Mouse (Mus musculus): ENCODE data around the gene Tapbp. TPM values are rescaled to one million over a fixed set of nuclear protein-coding genes. Genes with fewer than 3 reads are reported as not detected.
"Not testable (repeated sequence)": the region's sequence is repeated elsewhere in the genome, so short reads cannot be mapped to it uniquely, and the experiment has no call there.

Gene Tapbp
- total RNA-seq, 2 experiments from 2014 or later: 92.8 to 100 TPM

DNA sequence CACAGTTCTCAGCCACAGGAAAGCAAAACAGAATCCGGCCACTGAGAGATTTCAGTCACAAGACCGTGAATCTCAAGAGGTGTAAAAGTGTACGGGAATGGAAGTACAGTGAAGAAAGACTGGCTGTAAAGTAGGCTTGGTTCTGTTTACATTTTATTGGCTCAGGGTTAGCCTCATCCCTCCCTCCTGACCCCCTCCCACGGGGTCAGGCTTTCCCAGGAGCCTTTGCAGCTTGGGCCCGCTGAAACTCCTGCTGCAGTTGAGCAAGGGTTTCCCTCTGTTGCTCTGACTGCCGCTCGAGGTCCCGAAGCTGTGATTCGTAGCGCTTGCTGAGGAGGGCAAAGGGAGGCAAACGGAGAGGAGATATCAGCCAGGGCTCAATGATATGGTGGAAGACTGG, 23.1 kb downstream of the Tapbp start:
- intact Hi-C loops (cut with DNase I): no loop called here

DNA sequence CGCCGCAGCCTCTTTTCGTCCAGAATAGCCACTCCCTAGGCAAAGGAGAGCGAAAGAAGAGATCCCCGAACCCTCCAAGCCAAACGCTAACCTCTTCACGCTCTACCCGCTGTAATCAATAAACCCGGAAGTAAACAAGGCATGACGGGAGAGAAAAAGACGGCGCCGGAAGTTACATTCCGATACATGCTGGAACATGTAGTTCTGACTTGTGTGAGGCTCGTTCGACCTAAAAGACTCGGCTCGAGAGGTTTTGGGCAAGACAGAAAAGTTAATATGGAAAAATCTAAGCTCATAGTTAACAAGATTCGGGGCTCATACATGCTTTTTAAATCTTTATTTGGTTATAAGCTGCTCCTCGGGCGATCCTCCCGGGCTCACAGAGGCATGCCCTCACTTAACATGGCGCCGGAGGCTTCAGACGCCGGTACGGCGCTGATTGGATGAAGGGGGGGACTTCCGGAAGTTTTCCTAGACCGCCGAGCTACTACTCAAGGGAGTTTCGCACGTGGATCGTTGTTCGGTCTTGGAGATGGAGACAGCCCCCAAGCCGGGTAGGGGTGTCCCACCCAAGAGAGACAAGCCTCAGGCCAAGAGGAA, 24.6 kb downstream of the Tapbp start, which contains the start of the genes Pfdn6 and Wdr46:
Gene Pfdn6 (minus strand): TSS at position 138 of the 600 bp plus-strand sequence.
Gene Wdr46 (plus strand): TSS at position 455 of the 600 bp plus-strand sequence.
- intact Hi-C loops (cut with DNase I): no loop called here
- peak; percentile 86 to 92 for DNase-seq

More for the DNA sequence above, 23.1 kb downstream of the Tapbp start:
- DNase-seq: no peak

DNA sequence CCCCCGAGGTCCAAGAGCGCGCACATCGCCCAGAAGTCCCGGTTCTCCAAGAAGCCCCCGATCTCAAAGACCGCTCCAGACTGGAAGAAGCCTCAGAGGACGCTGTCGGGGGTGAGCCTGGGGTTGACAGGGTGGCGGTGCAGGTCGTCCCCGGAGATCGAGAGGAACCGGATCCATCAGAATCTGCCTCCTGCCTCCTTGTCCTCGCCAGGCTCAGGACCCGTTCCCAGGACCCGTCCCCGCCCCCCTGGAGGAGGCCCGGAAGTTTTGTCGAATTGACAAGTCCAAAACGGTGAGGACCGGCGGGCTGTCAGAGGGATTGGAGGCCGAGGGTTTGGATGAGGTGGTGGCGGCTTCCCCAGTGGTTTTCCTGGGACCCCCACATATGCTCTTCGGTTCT, 25.3 kb downstream of the Tapbp start:
- intact Hi-C loops (cut with DNase I): no loop called here
- no peak for DNase-seq

GRCm38 (mm10) chr17:33941381-33941780, 25.7 kb downstream of the Tapbp start:
- intact Hi-C loops (cut with DNase I): no loop called here
- DNase-seq: no peak

GRCm38 (mm10) chr17:33943454-33943853, 27.8 kb downstream of the Tapbp start:
- intact Hi-C loops (cut with DNase I): no loop called here
- no peak for DNase-seq

- intact Hi-C loops (cut with DNase I): no loop called here
- DNase-seq: no peak
Measured at GRCm38 (mm10) chr17:33947430-33948089, 31.9 kb downstream of the Tapbp start.

DNA sequence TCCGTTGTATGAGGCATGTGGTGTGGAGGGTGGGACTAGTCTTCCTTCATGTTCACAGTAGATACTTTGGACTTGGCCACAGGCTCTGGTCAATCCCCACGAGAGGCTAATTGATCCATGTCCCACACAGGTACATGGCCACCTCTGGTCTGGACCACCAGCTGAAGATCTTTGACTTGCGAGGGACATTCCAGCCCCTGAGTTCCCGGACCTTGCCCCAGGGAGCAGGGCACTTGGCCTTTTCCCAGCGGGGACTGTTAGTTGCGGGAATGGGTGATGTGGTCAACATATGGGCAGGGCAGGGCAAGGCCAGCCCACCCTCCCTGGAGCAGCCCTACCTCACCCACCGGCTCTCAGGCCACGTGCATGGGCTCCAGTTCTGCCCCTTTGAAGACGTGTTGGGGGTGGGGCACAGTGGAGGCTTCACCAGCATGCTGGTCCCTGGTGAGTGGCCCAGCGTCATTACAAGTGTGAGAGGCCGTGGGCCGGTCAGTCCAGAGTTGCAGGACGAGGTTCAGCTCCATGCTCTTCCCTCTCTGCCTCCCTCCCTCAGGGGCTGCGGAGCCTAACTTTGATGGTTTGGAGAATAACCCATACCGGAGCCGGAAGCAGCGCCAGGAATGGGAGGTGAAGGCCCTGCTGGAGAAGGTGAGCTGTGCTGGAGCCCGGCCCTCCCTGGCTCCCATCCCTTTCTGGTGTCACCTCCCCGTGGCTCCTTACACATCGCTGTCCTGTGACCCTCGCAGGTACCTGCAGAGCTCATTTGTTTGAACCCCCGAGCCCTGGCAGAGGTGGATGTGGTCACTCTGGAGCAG, 32.6 kb downstream of the Tapbp start:
- no peak for DNase-seq
- intact Hi-C loops (cut with DNase I): no loop called here

DNA sequence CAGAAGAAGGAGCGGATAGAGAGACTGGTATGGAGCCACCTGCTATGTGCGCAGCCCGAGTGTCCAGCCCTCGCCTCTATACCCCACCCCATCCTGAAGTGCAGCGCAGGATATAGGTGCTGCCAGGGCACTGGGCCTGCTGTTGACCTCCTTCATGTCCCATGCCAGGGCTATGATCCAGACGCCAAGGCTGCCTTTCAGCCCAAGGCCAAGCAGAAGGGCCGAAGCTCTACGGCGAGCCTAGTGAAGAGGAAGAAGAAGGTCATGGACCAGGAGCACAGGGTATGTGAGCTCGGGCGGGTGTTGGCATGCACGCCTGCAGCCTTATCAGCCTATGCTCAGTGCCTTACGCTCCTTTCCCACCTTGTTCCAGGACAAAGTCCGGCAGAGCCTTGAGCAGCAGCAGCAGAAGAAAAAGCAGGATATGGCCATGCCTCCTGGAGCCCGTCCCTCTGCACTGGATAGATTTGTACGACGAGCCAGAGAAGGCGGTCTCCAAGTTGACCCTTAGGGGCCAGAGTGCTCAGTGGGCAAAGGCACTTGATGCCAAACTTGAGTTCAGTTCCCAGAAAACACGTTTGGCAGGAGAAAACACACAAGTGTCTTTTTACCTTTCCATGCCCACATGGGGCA, 33.3 kb downstream of the Tapbp start:
- DNase-seq: no peak
- intact Hi-C loops (cut with DNase I): no loop called here

DNA sequence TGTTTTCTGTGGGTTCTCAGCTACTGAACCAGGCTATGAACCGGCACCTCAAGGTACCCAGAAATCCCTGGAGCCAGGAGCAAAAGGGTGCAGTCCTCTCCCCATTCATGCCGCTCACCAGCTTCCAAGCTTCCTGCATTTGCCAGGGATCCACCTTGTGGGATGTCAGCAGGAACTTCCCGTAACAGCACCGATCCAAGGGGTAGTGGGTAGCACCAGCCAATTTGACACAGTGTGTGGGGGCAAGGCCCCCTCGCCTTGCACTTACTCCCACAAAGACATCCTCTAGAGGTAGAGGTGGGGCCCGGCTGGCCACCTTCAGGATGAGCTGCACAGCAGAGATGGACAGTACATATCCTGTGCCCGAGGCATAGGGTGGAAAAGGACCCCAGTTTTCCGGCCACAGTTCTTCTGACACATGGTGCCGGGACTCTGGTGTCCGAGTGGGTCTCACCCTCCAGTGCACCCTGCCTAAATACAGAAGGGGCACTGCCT, 34.5 kb downstream of the Tapbp start:
- intact Hi-C loops (cut with DNase I): no loop called here
- DNase-seq: no peak

GRCm38 (mm10) chr17:33951021-33951946, 35.6 kb downstream of the Tapbp start, which contains the start of gene B3galt4:
TSS of gene B3galt4 (minus strand) at chr17:33951488.
- intact Hi-C loops (cut with DNase I): no loop called here
- DNase-seq: peak; percentile 72 to 78

DNA sequence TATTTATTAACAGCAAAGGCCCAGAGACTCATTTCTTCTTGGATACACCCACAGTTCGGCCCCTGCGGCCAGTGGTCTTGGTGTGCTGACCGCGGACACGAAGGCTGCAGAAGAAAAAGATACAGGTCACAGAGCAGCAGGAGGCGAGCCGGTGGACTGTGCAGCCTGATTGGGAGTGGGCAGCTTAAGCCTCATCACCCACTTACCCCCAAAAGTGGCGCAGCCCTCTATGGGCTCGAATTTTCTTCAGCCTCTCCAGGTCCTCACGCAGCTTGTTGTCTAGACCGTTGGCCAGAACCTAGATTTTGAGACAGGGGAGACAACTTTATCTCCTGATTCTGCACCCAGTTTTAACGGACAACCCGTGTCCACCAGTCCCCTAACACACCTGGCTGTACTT, 36.3 kb downstream of the Tapbp start:
- DNase-seq; intact Hi-C loops (cut with DNase I): not testable (repeated sequence)

DNA sequence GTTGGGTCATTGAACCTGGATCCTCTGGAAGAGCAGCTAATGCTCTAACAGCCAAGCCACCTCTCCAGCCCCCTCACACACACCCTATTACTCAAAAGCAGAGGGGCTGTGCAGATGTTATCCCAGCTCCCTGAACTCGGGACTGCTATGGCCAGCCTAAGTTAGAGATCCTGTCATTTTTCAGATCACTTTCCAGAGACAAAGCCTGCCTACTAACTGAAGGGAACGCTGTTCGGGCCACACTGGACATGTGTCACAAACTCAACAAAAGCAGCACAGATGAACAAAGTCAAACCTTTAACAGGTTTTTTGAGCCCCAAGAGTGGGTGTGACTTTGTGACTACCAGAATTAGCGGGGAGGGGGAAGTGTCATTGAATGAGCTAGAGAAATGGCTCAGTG, 37.2 kb downstream of the Tapbp start:
- no peak for DNase-seq
- intact Hi-C loops (cut with DNase I): no loop called here

GRCm38 (mm10) chr17:33953310-33953709, 37.6 kb downstream of the Tapbp start:
- DNase-seq: no peak
- intact Hi-C loops (cut with DNase I): no loop called here

DNA sequence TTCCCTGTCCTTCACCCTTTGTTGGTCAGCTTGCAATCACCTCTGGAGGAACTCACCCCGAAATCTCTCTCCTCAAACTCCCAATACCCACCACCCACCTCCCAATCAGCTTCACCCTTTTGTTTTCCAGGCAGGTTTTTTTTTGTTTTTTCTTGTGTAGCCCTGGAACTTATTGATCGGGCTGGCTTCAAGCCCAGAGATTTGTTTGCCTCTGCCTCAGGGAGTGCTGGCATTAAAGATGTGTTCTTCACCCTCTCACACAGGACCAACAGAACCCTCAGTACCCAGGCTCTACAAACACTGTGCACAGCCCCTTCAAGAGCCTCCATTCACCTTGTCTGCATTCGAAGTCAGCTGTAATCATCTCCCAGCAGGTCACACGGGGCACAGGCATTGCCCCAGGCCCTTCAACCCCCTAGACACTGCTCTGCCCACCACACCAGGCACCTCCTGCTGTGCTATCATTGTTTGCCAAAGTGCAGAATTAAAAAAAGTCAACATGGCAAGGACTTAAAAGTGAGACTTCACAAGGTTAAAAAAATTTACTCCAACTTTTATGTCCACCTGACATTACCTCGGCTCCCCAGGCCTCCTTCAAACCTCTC, 38.4 kb downstream of the Tapbp start:
- DNase-seq: no peak
- intact Hi-C loops (cut with DNase I): no loop called here

- intact Hi-C loops (cut with DNase I): loop anchor here (5.0 kb wide), 1 partner anchor 67 kb away; the partner anchor contains the start of gene Ring1
- peak in 1 of 2 experiments; percentile 60 for DNase-seq
Measured at GRCm38 (mm10) chr17:33954646-33955554, 39.2 kb downstream of the Tapbp start.

- intact Hi-C loops (cut with DNase I): loop anchor here (5.0 kb wide), 1 partner anchor 67 kb away; the partner anchor contains the start of gene Ring1
Measured at GRCm38 (mm10) chr17:33955555-33956214, 40.0 kb downstream of the Tapbp start, which contains the start of the genes Vps52 and Rps18. TSS of gene Vps52 (plus strand) at chr17:33955812. TSS of gene Rps18 (minus strand) at chr17:33956001.

GRCm38 (mm10) chr17:33956336-33956735, 40.6 kb downstream of the Tapbp start:
- intact Hi-C loops (cut with DNase I): loop anchor here (5.0 kb wide), 1 partner anchor 66 kb away; the partner anchor contains the start of gene Ring1
- DNase-seq: no peak

More at GRCm38 (mm10) chr17:33955555-33956214, 40.0 kb downstream of the Tapbp start, which contains the start of the genes Vps52 and Rps18:
- peak; percentile 94 to 97 for DNase-seq
